Mouse (Mus musculus) mouse trophoblast stem cell (cell line): Measurements from ENCODE around the gene 1700113H08Rik.

Experiments
- in situ Hi-C, 2 experiments: fragments of 300-500 bp; cut with MseI, MboI; formaldehyde crosslinking; loops; 2 replicates in 1 of 2; 3 replicates in 1 of 2; pipeline ENCODE4 v1.15.1; 2025

1700113H08Rik gene

GRCm38 (mm10) chr10:87209466-87209865 is 151.6 kb downstream of the 1700113H08Rik start:
- in situ Hi-C loops: no loop called here

GRCm38 (mm10) chr10:87211046-87211445 is 153.2 kb downstream of the 1700113H08Rik start:
- in situ Hi-C loops: no loop called here

GRCm38 (mm10) chr10:87212854-87213253 is 155.0 kb downstream of the 1700113H08Rik start:
- in situ Hi-C loops: no loop called here

- in situ Hi-C loops: no loop called here
Observed at GRCm38 (mm10) chr10:87230071-87230910, 172.4 kb downstream of the 1700113H08Rik start.

- in situ Hi-C loops: no loop called here
Observed at GRCm38 (mm10) chr10:87239332-87240008, 181.6 kb downstream of the 1700113H08Rik start.

GRCm38 (mm10) chr10:87271724-87272123 is 213.9 kb downstream of the 1700113H08Rik start:
- in situ Hi-C loops: no loop called here

- in situ Hi-C loops: no loop called here
Observed at GRCm38 (mm10) chr10:87272133-87272622, 214.3 kb downstream of the 1700113H08Rik start.

GRCm38 (mm10) chr10:87275075-87275474 is 217.2 kb downstream of the 1700113H08Rik start:
- in situ Hi-C loops: no loop called here
